Mouse (Mus musculus): Measurements from ENCODE around the gene Acacb. TPM values are rescaled to one million over a fixed set of nuclear protein-coding genes. Genes with fewer than 3 reads are reported as not detected.
A peak's percentile ranks its signal among the peaks of the same experiment; 100 is the strongest.

Gene Acacb
- polyA plus RNA-seq, 1 experiment from 2014 or later: 12.0 TPM

GRCm38 (mm10) chr5:114179541-114179940 is 33.2 kb downstream of the Acacb start:
- Histone ChIP-seq H3K36me3 (ENCODE audit: control insufficient read depth, insufficient read depth) (0 out of 2 replicates have a peak, but pooled peaks cover 2% of the 10 kb centered on the region), H3K4me2 (ENCODE audit: low read depth, low read length) (no peak overlapping the region), H3K27me3 (ENCODE audit: control insufficient read depth, insufficient read depth, low read length) (no peaks in the 10 kb centered on the region), H3K9ac (ENCODE audit: low read length) (no peak overlapping the region), H3K4me3 (ENCODE audit: low read length) (no peak overlapping the region), H3K4me1 (ENCODE audit: control insufficient read depth, insufficient read depth, low read length) (peaks cover 14% of the 10 kb centered on the region), H3K27ac (ENCODE audit: low read length) (no peak overlapping the region), H3K9me3 (replicated peaks; ENCODE audit: control insufficient read depth, low read length) (0 out of 2 replicates have a peak, but pooled peaks cover 2% of the 10 kb centered on the region)
- no peak for ATAC-seq (replicated peaks; ENCODE audit: extremely low read depth, insufficient read depth, low FRiP score)
- 72% methylated on average over 11 of the region's 11 CpGs for WGBS

- ATAC-seq (replicated peaks; ENCODE audit: extremely low read depth, insufficient read depth, low FRiP score): no peak
- Histone ChIP-seq H3K4me3 (ENCODE audit: low read length) (no peak overlapping the region), H3K36me3 (ENCODE audit: control insufficient read depth, insufficient read depth) (peaks cover 1% of the 10 kb centered on the region; the same call in 1 of the 2 replicates), H3K9me3 (replicated peaks; ENCODE audit: control insufficient read depth, low read length) (no peaks in the 10 kb centered on the region), H3K27me3 (ENCODE audit: control insufficient read depth, insufficient read depth, low read length) (no peaks in the 10 kb centered on the region), H3K4me2 (ENCODE audit: low read depth, low read length) (no peak overlapping the region), H3K4me1 (ENCODE audit: control insufficient read depth, insufficient read depth, low read length) (peaks cover 5% of the 10 kb centered on the region; the same call in 1 of the 2 replicates), H3K27ac (ENCODE audit: low read length) (no peak overlapping the region), H3K9ac (ENCODE audit: low read length) (no peak overlapping the region)
- 98% methylated on average over 2 of the region's 2 CpGs for WGBS
Observed at GRCm38 (mm10) chr5:114183493-114183892, 37.2 kb downstream of the Acacb start.

GRCm38 (mm10) chr5:114187108-114187507 is 40.8 kb downstream of the Acacb start:
- H3K4me2 ChIP-seq (ENCODE audit: low read depth, low read length): no peak overlapping the region
- no peak overlapping the region for H3K9ac ChIP-seq (ENCODE audit: low read length)
- H3K4me3 ChIP-seq (ENCODE audit: low read length): no peak overlapping the region
- no peak for ATAC-seq (replicated peaks; ENCODE audit: extremely low read depth, insufficient read depth, low FRiP score)
- H3K27ac ChIP-seq (ENCODE audit: low read length): no peak overlapping the region
- H3K27me3 ChIP-seq (ENCODE audit: control insufficient read depth, insufficient read depth, low read length): no peaks in the 10 kb centered on the region
- H3K36me3 ChIP-seq (ENCODE audit: control insufficient read depth, insufficient read depth): peaks cover 8% of the 10 kb centered on the region; the same call in 1 of the 2 replicates
- H3K4me1 ChIP-seq (ENCODE audit: control insufficient read depth, insufficient read depth, low read length): peaks cover 5% of the 10 kb centered on the region; the same call in 1 of the 2 replicates
- no peaks in the 10 kb centered on the region for H3K9me3 ChIP-seq (replicated peaks; ENCODE audit: control insufficient read depth, low read length)
- 71% methylated on average over 2 of the region's 2 CpGs for WGBS

DNA sequence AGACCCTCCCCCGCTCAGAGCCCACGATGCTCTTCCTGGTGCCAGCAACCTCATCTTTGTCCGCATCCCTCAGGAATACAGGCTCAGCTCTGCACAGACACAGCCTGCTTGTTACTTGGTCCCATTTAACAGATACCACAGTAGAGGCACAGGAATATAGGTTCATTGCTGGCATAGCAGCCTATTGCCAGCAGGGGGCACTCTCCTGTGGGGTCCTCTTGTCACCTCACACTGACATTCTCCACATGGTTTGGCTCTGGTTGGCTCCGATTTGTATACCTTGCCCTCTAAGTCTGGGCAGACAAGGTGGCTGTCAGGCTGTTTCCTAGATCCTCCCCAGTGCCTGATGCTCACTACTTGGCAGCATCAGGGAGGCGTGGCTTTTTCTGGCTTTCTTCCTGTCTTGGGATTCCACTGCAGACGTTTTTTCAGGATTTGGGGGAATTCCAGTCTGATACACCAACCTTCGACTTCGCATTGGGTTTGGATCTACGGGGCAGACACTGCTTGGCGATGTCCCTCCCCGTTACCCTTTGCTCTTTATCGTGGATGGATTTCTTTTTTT is 42.6 kb downstream of the Acacb start:
- Histone ChIP-seq H3K27me3 (ENCODE audit: control insufficient read depth, insufficient read depth, low read length) (no peaks in the 10 kb centered on the region), H3K4me3 (ENCODE audit: low read length) (no peak overlapping the region), H3K36me3 (ENCODE audit: control insufficient read depth, insufficient read depth) (peaks cover 12% of the 10 kb centered on the region; the same call in 1 of the 2 replicates), H3K9me3 (replicated peaks; ENCODE audit: control insufficient read depth, low read length) (no peaks in the 10 kb centered on the region), H3K4me1 (ENCODE audit: control insufficient read depth, insufficient read depth, low read length) (peaks cover 5% of the 10 kb centered on the region; the same call in 1 of the 2 replicates), H3K27ac (ENCODE audit: low read length) (no peak overlapping the region), H3K9ac (ENCODE audit: low read length) (no peak overlapping the region), H3K4me2 (ENCODE audit: low read depth, low read length) (no peak overlapping the region)
- ATAC-seq (replicated peaks; ENCODE audit: extremely low read depth, insufficient read depth, low FRiP score): no peak
- 77% methylated on average over 12 of the region's 12 CpGs for WGBS

GRCm38 (mm10) chr5:114194161-114194560 is 47.8 kb downstream of the Acacb start:
- Histone ChIP-seq H3K9me3 (replicated peaks; ENCODE audit: control insufficient read depth, low read length) (no peaks in the 10 kb centered on the region), H3K27me3 (ENCODE audit: control insufficient read depth, insufficient read depth, low read length) (no peaks in the 10 kb centered on the region), H3K4me3 (ENCODE audit: low read length) (no peak overlapping the region), H3K27ac (ENCODE audit: low read length) (no peak overlapping the region), H3K9ac (ENCODE audit: low read length) (no peak overlapping the region), H3K36me3 (ENCODE audit: control insufficient read depth, insufficient read depth) (peaks cover 29% of the 10 kb centered on the region; the same call in 1 of the 2 replicates), H3K4me2 (ENCODE audit: low read depth, low read length) (no peak overlapping the region), H3K4me1 (ENCODE audit: control insufficient read depth, insufficient read depth, low read length) (no peaks in the 10 kb centered on the region)
- ATAC-seq (replicated peaks; ENCODE audit: extremely low read depth, insufficient read depth, low FRiP score): no peak
- WGBS: 86% methylated on average over 11 of the region's 11 CpGs

DNA sequence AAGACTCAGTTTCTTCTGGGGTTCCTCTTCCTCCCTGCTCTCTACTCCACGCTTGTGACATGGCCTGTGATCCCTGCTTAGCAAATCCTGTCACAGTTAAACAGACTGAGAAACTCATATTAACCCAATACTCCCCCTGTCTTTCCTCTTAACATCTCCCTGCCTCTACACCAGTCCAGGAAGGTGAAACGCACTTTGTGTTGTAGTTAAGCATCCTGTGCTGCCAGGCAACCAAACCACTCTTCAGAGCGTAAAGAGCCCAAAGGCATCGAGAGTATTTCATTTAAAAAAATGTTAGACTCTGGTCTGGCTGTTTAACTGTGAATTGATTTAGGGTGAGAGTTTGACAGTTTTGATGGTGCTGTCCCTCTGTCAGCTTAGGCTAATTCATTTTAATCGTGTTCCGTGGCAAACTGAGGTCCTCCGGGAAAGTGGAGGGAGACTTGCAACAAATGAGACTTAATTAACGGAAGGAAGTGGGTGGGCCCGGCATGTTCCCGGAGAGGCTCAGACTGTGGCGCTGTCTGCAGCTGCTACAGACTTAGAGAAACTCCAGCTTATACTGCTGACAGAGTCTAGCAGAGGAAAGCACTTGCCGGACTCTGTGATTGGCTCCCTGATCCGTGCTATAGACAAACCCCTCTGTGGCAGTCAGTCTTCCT is 52.9 kb downstream of the Acacb start:
- 32% methylated on average over 13 of the region's 13 CpGs for WGBS
- peak; percentile 70; the same call in 1 of the 2 replicates for ATAC-seq (replicated peaks; ENCODE audit: extremely low read depth, insufficient read depth, low FRiP score)
- H3K4me1 ChIP-seq (ENCODE audit: control insufficient read depth, insufficient read depth, low read length): no peaks in the 10 kb centered on the region
- H3K27me3 ChIP-seq (ENCODE audit: control insufficient read depth, insufficient read depth, low read length): no peaks in the 10 kb centered on the region
- H3K4me2 ChIP-seq (ENCODE audit: low read depth, low read length): peak overlapping the region; percentile 35
- peaks cover 23% of the 10 kb centered on the region; the same call in 1 of the 2 replicates for H3K36me3 ChIP-seq (ENCODE audit: control insufficient read depth, insufficient read depth)
- no peak overlapping the region for H3K4me3 ChIP-seq (ENCODE audit: low read length)
- no peaks in the 10 kb centered on the region for H3K9me3 ChIP-seq (replicated peaks; ENCODE audit: control insufficient read depth, low read length)
- H3K27ac ChIP-seq (ENCODE audit: low read length): peak overlapping the region; percentile 63
- H3K9ac ChIP-seq (ENCODE audit: low read length): no peak overlapping the region; the same call in 1 of the 2 replicates

DNA sequence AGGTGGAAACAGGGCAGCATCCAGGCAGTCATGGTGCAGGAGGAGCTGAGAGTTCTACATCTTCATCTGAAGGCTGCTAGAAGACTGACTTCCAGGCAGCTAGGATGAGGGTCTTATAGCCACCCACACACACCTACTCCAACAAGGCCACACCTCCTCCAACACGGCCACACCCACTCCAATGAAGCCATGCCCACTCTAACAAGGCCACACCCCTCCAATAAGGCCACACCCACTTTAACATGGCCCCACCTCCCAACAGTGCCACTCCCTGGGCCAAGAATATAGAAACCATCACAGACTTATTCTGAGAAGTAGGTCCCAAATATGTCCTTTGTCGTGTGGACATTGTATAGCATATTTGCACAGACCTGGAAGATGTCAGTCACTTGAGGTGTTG is 59.8 kb downstream of the Acacb start:
- Histone ChIP-seq H3K36me3 (ENCODE audit: control insufficient read depth, insufficient read depth) (peaks cover 35% of the 10 kb centered on the region), H3K9ac (ENCODE audit: low read length) (no peak overlapping the region), H3K27ac (ENCODE audit: low read length) (no peak overlapping the region), H3K4me3 (ENCODE audit: low read length) (no peak overlapping the region), H3K4me1 (ENCODE audit: control insufficient read depth, insufficient read depth, low read length) (no peaks in the 10 kb centered on the region), H3K9me3 (replicated peaks; ENCODE audit: control insufficient read depth, low read length) (no peaks in the 10 kb centered on the region), H3K27me3 (ENCODE audit: control insufficient read depth, insufficient read depth, low read length) (no peaks in the 10 kb centered on the region), H3K4me2 (ENCODE audit: low read depth, low read length) (no peak overlapping the region)
- ATAC-seq (replicated peaks; ENCODE audit: extremely low read depth, insufficient read depth, low FRiP score): no peak
- WGBS: 74% methylated on average over 2 of the region's 2 CpGs

GRCm38 (mm10) chr5:114213183-114213582 is 66.8 kb downstream of the Acacb start:
- Histone ChIP-seq H3K4me3 (ENCODE audit: low read length) (no peak overlapping the region), H3K27me3 (ENCODE audit: control insufficient read depth, insufficient read depth, low read length) (no peaks in the 10 kb centered on the region), H3K36me3 (ENCODE audit: control insufficient read depth, insufficient read depth) (peaks cover 33% of the 10 kb centered on the region), H3K9me3 (replicated peaks; ENCODE audit: control insufficient read depth, low read length) (no peaks in the 10 kb centered on the region), H3K9ac (ENCODE audit: low read length) (no peak overlapping the region), H3K4me2 (ENCODE audit: low read depth, low read length) (no peak overlapping the region), H3K27ac (ENCODE audit: low read length) (no peak overlapping the region), H3K4me1 (ENCODE audit: control insufficient read depth, insufficient read depth, low read length) (no peaks in the 10 kb centered on the region)
- ATAC-seq (replicated peaks; ENCODE audit: extremely low read depth, insufficient read depth, low FRiP score): no peak
- WGBS: 62% methylated on average over 10 of the region's 10 CpGs

- no peaks in the 10 kb centered on the region for H3K27me3 ChIP-seq (ENCODE audit: control insufficient read depth, insufficient read depth, low read length)
- 86% methylated on average over 14 of the region's 14 CpGs for WGBS
- 0 out of 2 replicates have a peak, but pooled peaks cover 1% of the 10 kb centered on the region for H3K9me3 ChIP-seq (replicated peaks; ENCODE audit: control insufficient read depth, low read length)
- no peak overlapping the region for H3K4me3 ChIP-seq (ENCODE audit: low read length)
- H3K9ac ChIP-seq (ENCODE audit: low read length): no peak overlapping the region
- no peak overlapping the region for H3K4me2 ChIP-seq (ENCODE audit: low read depth, low read length)
- H3K27ac ChIP-seq (ENCODE audit: low read length): no peak overlapping the region
- no peak for ATAC-seq (replicated peaks; ENCODE audit: extremely low read depth, insufficient read depth, low FRiP score)
- H3K4me1 ChIP-seq (ENCODE audit: control insufficient read depth, insufficient read depth, low read length): no peaks in the 10 kb centered on the region
- peaks cover 40% of the 10 kb centered on the region for H3K36me3 ChIP-seq (ENCODE audit: control insufficient read depth, insufficient read depth)
Observed at GRCm38 (mm10) chr5:114218771-114219170, 72.4 kb downstream of the Acacb start.
